Mouse (Mus musculus): Measurements from ENCODE around the gene Angel1. TPM values are rescaled to one million over a fixed set of nuclear protein-coding genes. Genes with fewer than 3 reads are reported as not detected.

The Angel1 gene
- polyA plus RNA-seq, 1 experiment from 2014 or later, result 7.9 TPM

DNA sequence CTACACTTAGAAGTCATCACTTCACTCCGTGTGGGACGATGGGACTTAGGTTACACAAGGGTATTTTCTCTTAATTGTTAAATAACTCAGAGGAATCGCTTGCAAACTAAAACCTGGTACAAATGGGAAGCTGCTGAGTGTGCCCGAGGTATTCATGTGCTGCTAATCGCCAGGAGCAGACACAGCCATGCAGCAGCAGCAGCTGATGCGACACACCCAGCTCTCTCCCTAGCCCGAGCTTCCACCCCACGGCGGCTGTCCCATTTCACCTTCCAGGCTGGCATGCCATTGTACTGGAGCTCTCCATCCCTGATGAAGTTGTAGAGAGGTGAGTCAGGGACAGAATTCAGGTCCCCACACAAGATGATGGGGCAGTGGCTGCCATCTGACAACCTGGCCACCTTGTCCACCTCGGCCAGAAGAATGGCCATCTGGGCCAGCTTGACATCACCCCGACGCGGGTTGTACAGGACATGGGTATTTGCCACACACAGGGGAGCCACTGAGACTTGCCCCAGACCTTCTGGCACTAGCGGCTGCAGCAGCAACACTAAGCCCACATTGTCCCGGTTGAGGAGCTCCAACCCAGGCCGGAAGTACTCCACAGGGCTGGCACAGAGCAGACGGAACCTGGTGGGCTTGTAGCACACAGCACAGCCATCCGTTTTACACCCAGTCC is 6.2 kb downstream of the Angel1 start:
- Histone ChIP-seq H3K36me3 (ENCODE audit: control insufficient read depth, insufficient read depth, low read length) (no peaks in the 10 kb centered on the region; the same call in 1 of the 2 replicates), H3K4me1 (ENCODE audit: control insufficient read depth, insufficient read depth, low read length) (peaks cover 20% of the 10 kb centered on the region), H3K27me3 (ENCODE audit: control insufficient read depth, insufficient read depth, low read length) (no peaks in the 10 kb centered on the region), H3K4me3 (ENCODE audit: low read depth, low read length) (no peak overlapping the region), H3K9me3 (replicated peaks; ENCODE audit: control insufficient read depth, low read length) (no peaks in the 10 kb centered on the region), H3K9ac (ENCODE audit: low read depth, low read length) (no peak overlapping the region), H3K4me2 (no peak overlapping the region), H3K27ac (ENCODE audit: low read depth, low read length) (no peak overlapping the region)
- WGBS (ENCODE audit: insufficient replicate concordance), result 81% methylated on average over 18 of the region's 18 CpGs
- ATAC-seq (replicated peaks; ENCODE audit: insufficient number of reproducible peaks, low FRiP score, low TSS enrichment), result no peak

DNA sequence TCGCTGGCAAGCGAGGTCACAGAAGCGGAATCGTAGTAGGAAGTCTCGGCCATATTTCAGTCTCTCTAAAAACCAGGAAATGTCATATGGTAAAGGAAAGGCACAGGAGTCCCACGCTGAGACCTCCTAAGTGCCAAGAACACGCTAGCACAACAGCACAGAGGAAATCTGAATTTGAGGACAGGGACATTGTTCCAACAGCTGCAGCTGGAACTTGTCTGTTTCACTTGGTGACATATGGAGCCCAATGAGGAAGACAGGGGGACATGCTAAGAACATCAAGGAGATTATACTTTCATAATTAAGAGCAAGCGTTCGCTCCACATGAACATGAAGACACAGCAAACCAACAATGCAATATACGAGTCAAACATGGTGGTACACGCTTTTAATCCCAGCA is 9.3 kb downstream of the Angel1 start:
- Histone ChIP-seq H3K9me3 (replicated peaks; ENCODE audit: control insufficient read depth, low read length) (no peaks in the 10 kb centered on the region), H3K27me3 (ENCODE audit: control insufficient read depth, insufficient read depth, low read length) (no peaks in the 10 kb centered on the region), H3K27ac (ENCODE audit: low read depth, low read length) (no peak overlapping the region), H3K4me1 (ENCODE audit: control insufficient read depth, insufficient read depth, low read length) (peaks cover 5% of the 10 kb centered on the region; the same call in 1 of the 2 replicates), H3K9ac (ENCODE audit: low read depth, low read length) (no peak overlapping the region), H3K4me2 (no peak overlapping the region), H3K36me3 (ENCODE audit: control insufficient read depth, insufficient read depth, low read length) (no peaks in the 10 kb centered on the region; the same call in 1 of the 2 replicates), H3K4me3 (ENCODE audit: low read depth, low read length) (no peak overlapping the region)
- ATAC-seq (replicated peaks; ENCODE audit: insufficient number of reproducible peaks, low FRiP score, low TSS enrichment), result no peak
- 79% methylated on average over 11 of the region's 11 CpGs for WGBS (ENCODE audit: insufficient replicate concordance)

DNA sequence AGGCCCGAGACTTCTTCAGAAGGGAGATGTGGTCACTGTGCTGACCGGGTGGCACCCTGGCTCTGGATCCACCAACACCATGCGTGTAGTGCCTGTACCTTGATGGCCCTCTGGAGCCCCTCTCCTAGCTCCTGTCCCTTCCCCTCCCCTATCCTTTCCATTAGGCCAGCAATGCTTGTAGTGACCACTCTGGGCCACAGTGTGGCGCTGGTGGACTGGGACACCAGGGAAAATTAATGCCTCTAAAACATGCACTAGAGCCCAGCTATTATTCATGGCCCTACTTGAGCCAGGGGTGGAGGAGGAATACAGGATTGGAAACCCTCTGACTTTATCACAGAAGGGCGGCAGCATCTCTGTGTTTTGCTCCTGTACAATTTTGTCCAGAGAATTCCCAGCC is 10.9 kb downstream of the Angel1 start:
- no peak overlapping the region for H3K9ac ChIP-seq (ENCODE audit: low read depth, low read length)
- 38% methylated on average over 5 of the region's 5 CpGs for WGBS (ENCODE audit: insufficient replicate concordance)
- no peaks in the 10 kb centered on the region for H3K4me1 ChIP-seq (ENCODE audit: control insufficient read depth, insufficient read depth, low read length)
- ATAC-seq (replicated peaks; ENCODE audit: insufficient number of reproducible peaks, low FRiP score, low TSS enrichment), result no peak
- H3K4me2 ChIP-seq, result no peak overlapping the region
- H3K36me3 ChIP-seq (ENCODE audit: control insufficient read depth, insufficient read depth, low read length), result no peaks in the 10 kb centered on the region; the same call in 1 of the 2 replicates
- H3K27ac ChIP-seq (ENCODE audit: low read depth, low read length), result no peak overlapping the region
- no peaks in the 10 kb centered on the region for H3K9me3 ChIP-seq (replicated peaks; ENCODE audit: control insufficient read depth, low read length)
- H3K4me3 ChIP-seq (ENCODE audit: low read depth, low read length), result no peak overlapping the region
- H3K27me3 ChIP-seq (ENCODE audit: control insufficient read depth, insufficient read depth, low read length), result no peaks in the 10 kb centered on the region

GRCm38 (mm10) chr12:86714026-86714425 is 12.2 kb downstream of the Angel1 start:
- no peaks in the 10 kb centered on the region; the same call in 1 of the 2 replicates for H3K36me3 ChIP-seq (ENCODE audit: control insufficient read depth, insufficient read depth, low read length)
- no peak overlapping the region for H3K4me3 ChIP-seq (ENCODE audit: low read depth, low read length)
- H3K9ac ChIP-seq (ENCODE audit: low read depth, low read length), result no peak overlapping the region
- no peak for ATAC-seq (replicated peaks; ENCODE audit: insufficient number of reproducible peaks, low FRiP score, low TSS enrichment)
- no peak overlapping the region for H3K4me2 ChIP-seq
- no peaks in the 10 kb centered on the region for H3K9me3 ChIP-seq (replicated peaks; ENCODE audit: control insufficient read depth, low read length)
- no peaks in the 10 kb centered on the region for H3K4me1 ChIP-seq (ENCODE audit: control insufficient read depth, insufficient read depth, low read length)
- no peaks in the 10 kb centered on the region for H3K27me3 ChIP-seq (ENCODE audit: control insufficient read depth, insufficient read depth, low read length)
- no peak overlapping the region for H3K27ac ChIP-seq (ENCODE audit: low read depth, low read length)
- WGBS (ENCODE audit: insufficient replicate concordance), result 68% methylated on average over 5 of the region's 5 CpGs

- Histone ChIP-seq H3K9me3 (replicated peaks; ENCODE audit: control insufficient read depth, low read length) (no peaks in the 10 kb centered on the region), H3K27me3 (ENCODE audit: control insufficient read depth, insufficient read depth, low read length) (0 out of 2 replicates have a peak, but pooled peaks cover 3% of the 10 kb centered on the region), H3K4me2 (no peak overlapping the region), H3K4me1 (ENCODE audit: control insufficient read depth, insufficient read depth, low read length) (peaks cover under 1% of the 10 kb centered on the region), H3K4me3 (ENCODE audit: low read depth, low read length) (no peak overlapping the region), H3K36me3 (ENCODE audit: control insufficient read depth, insufficient read depth, low read length) (peaks cover 5% of the 10 kb centered on the region; the same call in 1 of the 2 replicates), H3K27ac (ENCODE audit: low read depth, low read length) (no peak overlapping the region), H3K9ac (ENCODE audit: low read depth, low read length) (no peak overlapping the region)
- WGBS (ENCODE audit: insufficient replicate concordance), result 78% methylated on average over 5 of the region's 5 CpGs
- ATAC-seq (replicated peaks; ENCODE audit: insufficient number of reproducible peaks, low FRiP score, low TSS enrichment), result no peak
These were observed 20.4 kb downstream of the Angel1 start for GRCm38 (mm10) chr12:86705843-86706242.

DNA sequence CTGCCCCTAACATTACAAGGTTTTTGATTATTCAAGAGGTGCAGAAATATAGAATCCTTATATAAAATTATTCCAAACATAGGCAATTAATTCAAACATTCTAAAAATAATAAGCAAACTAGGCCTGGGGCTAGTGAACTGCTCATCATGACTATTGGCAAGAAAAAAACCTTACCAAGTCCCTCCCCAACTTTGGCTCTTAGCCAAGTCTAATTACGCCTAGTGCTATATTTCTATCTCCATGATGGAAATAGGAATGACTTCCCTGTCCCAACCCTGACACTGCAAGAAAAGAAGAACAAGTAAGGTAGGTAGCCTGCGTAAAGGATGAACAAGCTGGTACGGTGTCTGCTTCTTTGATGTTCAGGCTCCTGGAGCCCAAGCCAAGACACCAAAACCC is 23.6 kb downstream of the Angel1 start:
- Histone ChIP-seq H3K4me1 (ENCODE audit: control insufficient read depth, insufficient read depth, low read length) (peaks cover 18% of the 10 kb centered on the region), H3K9ac (ENCODE audit: low read depth, low read length) (no peak overlapping the region), H3K4me3 (ENCODE audit: low read depth, low read length) (no peak overlapping the region), H3K9me3 (replicated peaks; ENCODE audit: control insufficient read depth, low read length) (no peaks in the 10 kb centered on the region), H3K27ac (ENCODE audit: low read depth, low read length) (no peak overlapping the region), H3K36me3 (ENCODE audit: control insufficient read depth, insufficient read depth, low read length) (peaks cover 5% of the 10 kb centered on the region; the same call in 1 of the 2 replicates), H3K4me2 (no peak overlapping the region), H3K27me3 (ENCODE audit: control insufficient read depth, insufficient read depth, low read length) (0 out of 2 replicates have a peak, but pooled peaks cover 3% of the 10 kb centered on the region)
- 84% methylated on average over 3 of the region's 3 CpGs for WGBS (ENCODE audit: insufficient replicate concordance)
- no peak for ATAC-seq (replicated peaks; ENCODE audit: insufficient number of reproducible peaks, low FRiP score, low TSS enrichment)

DNA sequence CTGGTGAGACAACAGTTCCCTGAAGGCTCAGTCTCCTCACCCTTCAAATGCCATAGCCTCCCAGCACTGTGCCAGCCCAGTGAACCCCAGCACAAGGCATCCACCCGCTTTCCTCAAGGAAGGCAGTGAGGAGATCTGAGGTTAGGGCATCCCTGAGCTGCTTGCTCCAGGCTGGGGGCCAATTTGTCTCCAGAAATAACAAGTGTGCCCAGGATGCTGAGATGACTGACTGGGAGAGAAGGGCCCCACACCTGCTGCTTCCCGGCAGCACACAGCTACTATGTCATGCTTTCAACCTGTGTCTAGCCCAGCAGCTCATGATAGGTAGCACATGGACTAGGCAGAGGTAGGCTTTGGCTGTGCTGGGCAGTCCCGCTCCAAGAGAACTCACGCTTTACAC is 24.8 kb downstream of the Angel1 start:
- no peak overlapping the region for H3K9ac ChIP-seq (ENCODE audit: low read depth, low read length)
- no peak overlapping the region for H3K27ac ChIP-seq (ENCODE audit: low read depth, low read length)
- H3K4me2 ChIP-seq, result no peak overlapping the region
- 86% methylated on average over 4 of the region's 4 CpGs for WGBS (ENCODE audit: insufficient replicate concordance)
- H3K27me3 ChIP-seq (ENCODE audit: control insufficient read depth, insufficient read depth, low read length), result 0 out of 2 replicates have a peak, but pooled peaks cover 3% of the 10 kb centered on the region
- H3K4me1 ChIP-seq (ENCODE audit: control insufficient read depth, insufficient read depth, low read length), result peaks cover 18% of the 10 kb centered on the region
- no peak overlapping the region for H3K4me3 ChIP-seq (ENCODE audit: low read depth, low read length)
- no peak for ATAC-seq (replicated peaks; ENCODE audit: insufficient number of reproducible peaks, low FRiP score, low TSS enrichment)
- peaks cover 11% of the 10 kb centered on the region for H3K36me3 ChIP-seq (ENCODE audit: control insufficient read depth, insufficient read depth, low read length)
- H3K9me3 ChIP-seq (replicated peaks; ENCODE audit: control insufficient read depth, low read length), result no peaks in the 10 kb centered on the region

GRCm38 (mm10) chr12:86700927-86701310 is 25.3 kb downstream of the Angel1 start:
- Histone ChIP-seq H3K9ac (ENCODE audit: low read depth, low read length) (no peak overlapping the region), H3K4me2 (no peak overlapping the region), H3K9me3 (replicated peaks; ENCODE audit: control insufficient read depth, low read length) (no peaks in the 10 kb centered on the region), H3K4me3 (ENCODE audit: low read depth, low read length) (no peak overlapping the region), H3K27me3 (ENCODE audit: control insufficient read depth, insufficient read depth, low read length) (0 out of 2 replicates have a peak, but pooled peaks cover 3% of the 10 kb centered on the region), H3K36me3 (ENCODE audit: control insufficient read depth, insufficient read depth, low read length) (peaks cover 11% of the 10 kb centered on the region), H3K27ac (ENCODE audit: low read depth, low read length) (no peak overlapping the region), H3K4me1 (ENCODE audit: control insufficient read depth, insufficient read depth, low read length) (peaks cover 18% of the 10 kb centered on the region)
- WGBS (ENCODE audit: insufficient replicate concordance), result 71% methylated on average over 4 of the region's 4 CpGs
- ATAC-seq (replicated peaks; ENCODE audit: insufficient number of reproducible peaks, low FRiP score, low TSS enrichment), result no peak

Data from heart, embryonic 11.5 days (tissue).